ENCODE assay signal across 18 mouse cellular contexts in the genomic region with DNA sequence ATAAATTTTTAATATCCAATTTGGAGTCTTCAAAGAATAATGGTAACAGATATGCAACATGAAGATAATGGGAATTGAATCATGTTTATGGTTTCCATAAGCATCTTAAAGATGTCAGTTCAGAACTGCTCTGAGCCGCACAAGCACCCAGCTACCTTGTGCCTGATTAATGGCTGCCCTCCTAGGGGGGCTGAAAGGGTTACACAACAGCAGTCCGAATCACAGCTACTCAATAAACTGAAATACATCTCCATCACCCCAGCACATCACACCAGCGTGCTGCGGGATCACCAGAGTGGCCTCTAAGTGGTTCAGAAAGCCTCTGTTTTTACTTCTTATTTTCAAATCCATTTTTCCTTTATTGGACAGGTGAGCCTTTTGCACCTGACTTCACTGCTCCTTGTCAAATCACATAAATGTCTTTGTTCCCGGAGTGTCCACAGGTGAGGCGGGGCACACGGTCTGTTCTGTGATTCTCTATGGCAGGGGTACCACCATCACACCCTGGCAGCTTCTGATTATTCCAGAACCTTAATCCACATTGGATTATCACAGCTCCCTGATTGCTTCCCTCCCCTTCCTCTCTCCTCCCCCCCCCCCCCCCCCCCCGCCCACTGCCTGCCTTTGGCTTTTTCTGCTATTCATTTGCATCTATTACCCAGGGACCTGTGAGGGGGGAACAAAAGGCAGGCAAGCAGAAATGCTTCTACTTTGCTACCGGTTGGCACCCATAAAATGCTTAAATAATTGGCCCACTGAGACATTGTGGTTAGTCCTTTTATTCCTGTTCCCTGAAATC.
DNase-seq lines count a peak whose midpoint lies in the region; ATAC-seq and TF ChIP-seq lines count a peak whose summit lies in the region.
"Had no signal": no experiment of that assay in that cellular context is flagged by ENCODE, and none has a peak within 500 bp of the region (broad histone marks: within the 10 kb centered on the region; RNA-seq: fewer than 3 reads in every experiment).

No protein-coding gene starts in this region.

- TF ChIP-seq CTCF in brain, embryonic 14.5 days (IDR thresholded peaks at IDR 0.05; ENCODE audit: borderline replicate concordance, extremely low read depth, insufficient read depth, insufficient read length): no peak

- no peaks in the 10 kb centered on the region for H3K27me3 ChIP-seq in forebrain, embryonic 14.5 days (replicated peaks; ENCODE audit: control insufficient read depth, insufficient read depth, low read length)
- no peaks in the 10 kb centered on the region for H3K27me3 ChIP-seq in hindbrain, embryonic 14.5 days (ENCODE audit: control insufficient read depth, insufficient read depth, low read length)
- H3K27me3 ChIP-seq in midbrain, embryonic 14.5 days (ENCODE audit: control insufficient read depth, insufficient read depth, low read length): no peaks in the 10 kb centered on the region
- H3K27me3 ChIP-seq: limb, embryonic 13.5 days had no signal

- ATAC-seq in forebrain, embryonic 14.5 days: peak; percentile 57
- peak; percentile 56; the same call in 1 of the 2 replicates for ATAC-seq in hindbrain, embryonic 14.5 days (ENCODE audit: low FRiP score)
- ATAC-seq in midbrain, embryonic 14.5 days (ENCODE audit: low FRiP score, low TSS enrichment): peak; percentile 80
- ATAC-seq in megakaryocyte progenitor cell, adult 5-6 weeks (replicated peaks; ENCODE audit: poor library complexity): no peak

- no peak for TF ChIP-seq POLR2A in brain, embryonic 14.5 days (IDR thresholded peaks at IDR 0.05; ENCODE audit: borderline replicate concordance, extremely low read depth, insufficient read depth, insufficient read length, poor library complexity, severe bottlenecking)

- no peak overlapping the region for H3K4me3 ChIP-seq in forebrain, embryonic 14.5 days (ENCODE audit: low read depth, low read length)
- no peak overlapping the region for H3K4me3 ChIP-seq in hindbrain, embryonic 14.5 days (replicated peaks; ENCODE audit: low read length)
- no peak overlapping the region for H3K4me3 ChIP-seq in midbrain, embryonic 14.5 days (replicated peaks; ENCODE audit: low read depth, low read length)
- H3K4me3 ChIP-seq: limb, embryonic 13.5 days; megakaryocyte, embryonic 14.5 days had no signal

- peak overlapping the region; percentile 21; the same call in 1 of the 2 replicates for H3K4me2 ChIP-seq in forebrain, embryonic 14.5 days (ENCODE audit: low read length)
- H3K4me2 ChIP-seq in hindbrain, embryonic 14.5 days (replicated peaks): no peak overlapping the region
- H3K4me2 ChIP-seq in midbrain, embryonic 14.5 days (ENCODE audit: low read length): peak overlapping the region; percentile 29
- H3K4me2 ChIP-seq: limb, embryonic 13.5 days had no signal

- 38% methylated on average over 8 of the region's 9 CpGs for WGBS in forebrain, embryonic 14.5 days
- 39% methylated on average over 8 of the region's 9 CpGs for WGBS in hindbrain, embryonic 14.5 days
- WGBS in midbrain, embryonic 14.5 days: 26% methylated on average over 8 of the region's 9 CpGs

- peak overlapping the region; percentile 81 for H3K27ac ChIP-seq in forebrain, embryonic 14.5 days (ENCODE audit: low read depth, low read length)
- peak overlapping the region; percentile 68 for H3K27ac ChIP-seq in hindbrain, embryonic 14.5 days
- H3K27ac ChIP-seq in midbrain, embryonic 14.5 days (replicated peaks; ENCODE audit: low read depth, low read length): peak overlapping the region; percentile 89
- H3K27ac ChIP-seq: limb, embryonic 13.5 days; stomach, postnatal 0 days had no signal

- peak; percentile 82 for DNase-seq in brain, embryonic 14.5 days (ENCODE audit: low read depth)
- peak; percentile 64 for DNase-seq in forebrain, embryonic 14.5 days (ENCODE audit: low spot score)
- DNase-seq in hindbrain, embryonic 14.5 days (ENCODE audit: low spot score): no peak
- DNase-seq in midbrain, embryonic 14.5 days: peak; percentile 73
- DNase-seq in thymus, adult 18-20 months: no peak
- DNase-seq in kidney, postnatal 4 days: no peak
- no peak for DNase-seq in frontal cortex, adult 2 months (ENCODE audit: extremely low spot score in 1 of 2, low spot score in 1 of 2)
- DNase-seq: cerebellum, adult 9-11 months; gastrocnemius, postnatal 10 days; heart, adult 18-20 months; kidney, adult 2 months; lung, postnatal 10 days; right cerebral cortex, postnatal 25 days; thymus, postnatal 25 days had no signal

- no peaks in the 10 kb centered on the region for H3K9me3 ChIP-seq in forebrain, embryonic 14.5 days (replicated peaks; ENCODE audit: control insufficient read depth, low read length)
- no peaks in the 10 kb centered on the region for H3K9me3 ChIP-seq in hindbrain, embryonic 14.5 days (ENCODE audit: control insufficient read depth, low read length)
- H3K9me3 ChIP-seq in midbrain, embryonic 14.5 days (ENCODE audit: control insufficient read depth, low read length): no peaks in the 10 kb centered on the region
- H3K9me3 ChIP-seq: limb, embryonic 13.5 days had no signal

- H3K4me1 ChIP-seq in forebrain, embryonic 14.5 days (ENCODE audit: control insufficient read depth, insufficient read depth, low read length): peaks cover 16% of the 10 kb centered on the region
- H3K4me1 ChIP-seq in hindbrain, embryonic 14.5 days (replicated peaks; ENCODE audit: control insufficient read depth, insufficient read depth, low read length): peaks cover 20% of the 10 kb centered on the region
- H3K4me1 ChIP-seq in midbrain, embryonic 14.5 days (ENCODE audit: control insufficient read depth, insufficient read depth, low read length): peaks cover 26% of the 10 kb centered on the region
- H3K4me1 ChIP-seq: megakaryocyte, embryonic 14.5 days had no signal

- H3K9ac ChIP-seq in forebrain, embryonic 14.5 days (ENCODE audit: low read length): peak overlapping the region; percentile 40
- H3K9ac ChIP-seq in hindbrain, embryonic 14.5 days: peak overlapping the region; percentile 35
- H3K9ac ChIP-seq in midbrain, embryonic 14.5 days (replicated peaks; ENCODE audit: low read length): peak overlapping the region; percentile 44
- H3K9ac ChIP-seq: limb, embryonic 13.5 days had no signal

- H3K36me3 ChIP-seq in forebrain, embryonic 14.5 days (ENCODE audit: control insufficient read depth, insufficient read depth, low read length): peaks cover 13% of the 10 kb centered on the region; the same call in 1 of the 2 replicates
- H3K36me3 ChIP-seq in hindbrain, embryonic 14.5 days (replicated peaks; ENCODE audit: control insufficient read depth, insufficient read depth): peaks cover 17% of the 10 kb centered on the region; the same call in 1 of the 2 replicates
- H3K36me3 ChIP-seq in midbrain, embryonic 14.5 days (ENCODE audit: control insufficient read depth, insufficient read depth, low read length): peaks cover 12% of the 10 kb centered on the region; the same call in 1 of the 2 replicates

Comparison
In these comparisons a context has a peak if more than half of its experiments do, and no peak if none do; other contexts are left out.
1. DNase-seq: peak in brain, embryonic 14.5 days (single experiment), forebrain, embryonic 14.5 days (single experiment) and midbrain, embryonic 14.5 days (single experiment); none in hindbrain, embryonic 14.5 days (single experiment), thymus, adult 18-20 months (0 of 2), kidney, postnatal 4 days (0 of 2) and frontal cortex, adult 2 months (0 of 2).
2. Peak in every context shown above with its lines, with median percentiles within 50 percentile points of each other: H3K27ac ChIP-seq and H3K9ac ChIP-seq.